Mouse (Mus musculus) lung, postnatal 4 days (tissue): Measurements from ENCODE around the gene Pqlc2.

ENCODE experiments used
- DNase-seq, 2 experiments: peaks; one replicate each; pipeline ENCODE4 v3.0.0; 2021

The Pqlc2 gene

DNA sequence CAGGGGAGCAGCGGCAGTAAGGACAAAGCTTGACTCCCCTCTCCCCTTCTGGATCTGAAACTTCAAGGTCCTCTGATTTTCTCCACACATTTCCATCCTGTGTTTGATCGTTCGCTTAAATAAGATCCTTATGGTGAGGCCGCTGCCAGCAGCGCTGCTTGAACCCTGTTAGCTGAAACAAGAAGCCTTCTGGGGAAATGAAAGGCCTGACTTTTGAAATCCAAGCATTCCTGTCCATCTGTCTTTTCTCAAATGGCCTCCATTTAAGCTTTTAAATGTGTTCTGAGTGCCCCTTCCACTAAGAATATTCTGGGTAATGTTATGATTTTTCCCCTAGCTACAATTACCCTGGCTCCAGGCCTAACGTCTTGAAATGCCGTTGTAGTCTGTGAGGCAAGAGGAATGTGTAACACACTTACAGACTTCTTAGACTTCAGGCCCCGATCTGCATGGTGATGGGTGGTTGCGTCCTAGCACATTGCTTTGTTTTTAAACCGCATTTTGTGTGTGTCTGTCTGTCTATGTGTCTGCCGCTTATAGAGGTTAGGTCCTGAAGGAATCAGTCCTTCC is 51.1 kb downstream of the Pqlc2 start:
- no peak for DNase-seq

DNA sequence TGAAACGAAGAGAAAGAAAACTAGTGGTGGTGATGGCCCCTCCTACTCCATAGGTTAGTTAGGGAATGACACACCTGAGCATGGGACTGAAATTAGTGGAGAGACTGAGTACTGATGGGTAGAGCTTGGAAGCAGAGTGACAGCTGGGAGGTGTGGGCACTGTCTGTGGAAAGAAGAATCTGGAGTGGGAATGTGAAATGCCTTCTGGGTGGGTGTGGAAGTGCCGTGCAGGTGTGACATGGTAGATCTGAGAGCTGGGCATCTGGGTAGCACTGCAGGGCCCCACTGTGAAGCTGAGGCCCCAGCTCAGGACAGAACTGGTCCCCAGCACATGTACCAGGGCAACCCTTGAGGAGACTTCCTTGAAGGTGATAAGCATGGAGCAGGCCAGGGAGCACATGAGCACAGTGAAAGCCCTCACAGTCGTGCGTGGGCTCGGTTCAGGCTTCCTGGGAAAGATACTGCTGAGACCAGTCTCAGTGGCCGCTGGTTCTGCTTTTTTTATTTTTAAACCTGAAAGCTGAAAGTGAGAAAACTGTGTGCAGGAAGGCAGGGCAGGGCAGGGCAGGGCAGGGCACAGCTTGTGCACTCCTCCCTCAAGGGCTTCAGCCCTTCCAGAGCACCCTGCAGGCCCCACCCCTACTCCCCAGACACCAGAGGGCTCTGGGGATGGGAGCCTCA is 51.7 kb downstream of the Pqlc2 start:
- peak; percentile 23 to 58 for DNase-seq

DNA sequence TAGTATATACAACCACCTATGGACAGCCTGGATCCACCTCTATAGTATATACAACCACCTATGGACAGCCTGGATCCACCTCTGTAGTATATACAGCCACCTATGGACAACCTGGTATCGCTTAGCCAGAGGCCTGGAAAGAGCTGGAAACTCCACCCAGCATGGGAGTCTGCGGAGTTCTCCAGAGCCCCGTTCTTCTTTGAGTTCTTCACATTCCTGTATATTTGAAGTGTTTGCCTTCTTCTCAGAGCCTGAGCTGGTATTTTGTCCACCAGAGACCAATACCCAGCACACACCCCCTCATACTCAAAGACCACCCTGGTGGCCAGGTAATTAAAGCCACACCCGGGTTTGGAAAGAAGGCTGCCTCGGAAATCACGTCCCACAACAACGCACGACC is 53.8 kb downstream of the Pqlc2 start:
- peak; percentile 26 to 60 for DNase-seq

DNA sequence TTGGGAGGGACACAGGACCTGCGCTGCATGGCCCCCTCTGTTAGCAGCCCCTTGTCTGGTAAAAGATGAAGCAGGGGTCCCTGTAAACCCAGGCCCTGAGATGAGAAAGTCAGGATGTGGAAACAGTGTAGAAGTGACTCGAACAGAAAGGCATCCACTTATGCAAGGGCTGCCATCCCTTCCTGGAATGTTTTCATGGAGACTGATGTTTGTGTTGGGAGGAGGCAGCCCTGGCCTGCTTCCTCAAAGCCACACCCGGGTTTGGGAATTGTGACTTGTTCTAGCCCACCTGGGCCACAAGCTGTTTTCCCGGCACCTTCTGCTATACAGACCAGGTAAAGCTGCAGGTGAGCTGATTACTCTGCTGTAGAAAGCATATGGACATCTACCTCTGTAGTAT is 54.4 kb downstream of the Pqlc2 start:
- peak; percentile 31 to 69 for DNase-seq

DNA sequence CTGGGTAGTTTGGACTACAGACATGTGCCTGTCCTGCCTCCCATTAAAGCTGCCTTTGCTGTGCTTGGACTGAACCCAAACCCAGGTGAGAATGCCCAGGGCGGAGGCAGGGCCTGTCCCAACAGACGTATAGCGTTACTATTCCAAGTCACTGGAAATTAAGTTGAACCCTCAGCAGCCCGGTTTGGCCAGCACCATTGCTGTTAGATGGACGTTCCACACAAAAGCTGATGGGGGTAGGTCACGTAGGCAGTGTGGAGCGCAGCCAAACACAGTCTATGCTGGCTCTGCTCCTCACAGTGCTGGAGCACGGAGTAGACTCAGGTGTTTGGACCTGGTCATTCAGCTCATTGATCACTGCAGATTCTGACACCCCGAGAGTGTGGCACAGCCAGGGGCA is 57.3 kb downstream of the Pqlc2 start:
- no peak for DNase-seq

DNA sequence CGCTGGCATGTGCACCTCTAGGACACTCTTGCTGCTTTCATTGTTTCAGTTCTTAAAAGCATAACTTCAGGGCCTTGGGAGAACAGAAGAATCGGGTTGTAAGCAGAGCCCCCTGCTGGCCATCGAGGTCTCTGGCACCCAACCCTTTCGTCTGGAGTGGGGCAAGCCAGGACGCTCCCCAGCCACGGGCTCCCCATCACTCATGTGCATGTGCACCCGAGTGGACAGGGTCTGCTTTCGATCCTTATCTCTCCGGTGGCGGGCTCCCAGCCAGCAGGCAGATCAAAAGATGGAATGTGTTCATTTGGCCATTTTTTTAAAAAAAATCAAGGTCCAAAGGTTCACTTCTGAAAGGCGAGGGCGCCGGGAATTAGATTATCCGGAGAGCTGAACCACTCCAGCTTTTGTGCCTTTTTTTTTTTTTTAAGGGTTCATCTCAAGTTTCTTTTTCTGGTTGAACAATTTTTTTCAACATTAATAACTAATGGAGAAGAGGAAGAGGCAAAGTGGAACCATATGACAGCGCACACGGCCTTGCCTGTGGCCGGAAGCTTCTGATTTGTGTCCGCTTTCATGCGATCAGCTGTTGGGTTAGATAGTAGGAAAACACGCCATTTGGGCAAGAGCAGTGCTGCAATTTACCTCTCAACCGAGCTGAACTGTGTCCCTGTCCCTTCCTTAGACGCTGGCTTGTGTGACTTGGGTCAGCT is 58.3 kb downstream of the Pqlc2 start:
- peak; percentile 83 to 84 for DNase-seq

DNA sequence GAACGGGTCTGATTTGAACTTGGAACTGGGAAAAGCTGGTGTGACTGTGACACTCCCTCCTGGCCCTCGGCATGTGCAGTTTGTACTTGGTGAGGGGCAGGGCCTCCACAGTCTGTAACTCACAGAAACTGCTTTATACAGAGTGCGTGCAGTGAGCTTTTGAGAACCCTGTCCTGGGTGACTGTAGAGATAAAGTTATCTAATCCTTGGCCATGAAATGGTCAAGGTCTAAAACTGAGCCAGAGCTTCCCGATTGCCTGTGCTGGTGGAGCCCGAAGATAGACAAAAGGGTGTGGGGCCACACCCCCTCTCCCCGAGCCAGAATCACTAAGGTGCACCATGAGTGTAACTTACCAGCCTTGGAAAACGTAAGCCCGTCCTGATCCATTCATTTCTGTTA is 59.6 kb downstream of the Pqlc2 start:
- DNase-seq, result no peak

DNA sequence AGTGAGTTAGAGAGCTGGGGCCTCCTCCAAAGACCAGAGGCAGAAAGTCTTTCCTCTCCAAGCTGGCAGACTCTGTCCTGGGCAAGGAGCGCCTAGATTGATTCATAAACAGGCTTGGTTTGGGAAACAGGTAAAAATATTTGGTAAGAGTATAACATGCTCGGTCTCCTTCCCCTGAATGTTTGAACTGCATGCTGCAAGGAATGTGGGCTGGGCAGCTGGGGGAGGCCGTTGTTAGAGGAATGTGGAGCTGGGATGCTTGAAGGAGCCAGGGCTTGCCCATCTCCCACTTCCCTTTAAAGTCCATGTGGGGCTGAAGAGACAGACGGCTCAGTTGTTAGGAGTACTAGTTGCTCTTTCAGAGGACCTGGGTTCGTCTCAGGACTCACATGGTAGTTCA is 60.5 kb downstream of the Pqlc2 start:
- DNase-seq, result peak; percentile 55 to 79

DNA sequence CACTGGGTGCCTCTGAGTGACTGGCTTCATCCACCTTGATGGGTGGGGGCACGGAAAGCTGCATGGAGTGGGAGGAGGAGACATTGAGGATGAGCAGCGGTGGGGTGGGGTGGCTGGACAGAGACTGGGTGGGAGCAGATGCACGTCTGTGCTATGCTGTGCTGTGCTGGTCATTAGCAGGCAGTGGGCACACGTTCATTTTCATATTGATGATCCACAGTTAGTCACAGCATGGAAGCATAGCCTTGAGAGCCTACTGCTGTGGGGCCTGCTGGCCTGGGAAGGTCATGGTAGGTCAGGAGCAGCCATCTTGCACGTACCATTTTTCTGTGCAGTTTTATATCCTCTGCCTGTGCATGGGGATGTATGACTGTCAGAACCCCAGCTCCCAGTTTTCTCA is 61.8 kb downstream of the Pqlc2 start:
- DNase-seq, result no peak

DNA sequence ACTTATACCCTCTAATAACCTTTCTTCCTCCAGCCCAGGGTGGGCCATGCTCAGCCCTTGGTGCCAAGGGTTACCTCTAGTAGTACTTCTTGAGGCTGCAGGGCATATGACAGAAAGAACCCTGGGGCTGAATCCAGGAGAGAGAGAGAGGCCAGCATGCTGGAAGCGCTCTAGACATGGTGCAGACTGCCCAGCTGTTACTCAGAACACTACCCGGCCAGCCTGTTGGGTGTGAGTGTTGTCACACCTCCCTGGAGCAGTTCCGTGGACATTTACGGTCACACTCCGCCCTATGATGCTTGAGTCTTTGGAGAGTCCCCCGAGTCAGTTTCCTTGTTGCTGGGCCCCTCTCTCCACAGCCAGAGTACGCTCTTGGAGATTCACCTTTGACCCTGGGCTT is 62.5 kb downstream of the Pqlc2 start:
- DNase-seq, result peak in 1 of 2 experiments; percentile 43

DNA sequence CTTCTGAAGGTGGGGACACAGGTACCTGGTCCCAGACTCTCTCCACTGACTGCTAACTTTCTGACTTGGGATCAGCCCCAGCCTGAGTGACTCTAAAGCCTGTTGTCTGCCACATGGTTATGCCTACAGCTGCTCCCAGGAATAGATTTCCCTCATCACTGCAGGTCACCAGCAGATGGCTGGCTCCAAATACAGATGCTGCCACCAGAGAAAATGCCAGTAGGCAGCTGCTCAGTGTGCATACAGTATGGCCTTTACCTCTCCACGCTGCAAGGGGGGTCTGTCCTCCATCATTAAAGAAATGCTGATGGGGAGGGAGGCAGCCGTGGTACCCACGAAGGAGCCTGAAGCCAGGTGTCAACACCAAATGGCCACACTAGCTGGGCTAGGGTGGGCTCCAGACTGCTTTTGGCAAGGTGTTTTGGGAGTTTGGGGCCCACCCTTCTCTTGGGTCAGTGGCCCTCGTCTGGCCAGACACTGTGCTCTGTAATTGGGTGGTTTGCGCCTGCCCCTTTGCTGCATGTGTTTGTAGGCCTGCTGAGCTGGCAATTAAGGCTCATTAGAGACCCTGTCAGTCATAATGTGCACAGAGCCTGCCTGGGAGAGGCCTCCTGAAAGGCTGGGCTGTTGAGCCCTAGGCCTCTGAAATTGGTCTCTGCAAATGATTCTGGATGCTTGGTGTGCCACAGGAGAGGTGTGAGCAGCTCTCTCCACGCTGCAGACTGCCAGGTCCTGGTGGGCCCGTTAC is 64.2 kb downstream of the Pqlc2 start:
- no peak for DNase-seq

DNA sequence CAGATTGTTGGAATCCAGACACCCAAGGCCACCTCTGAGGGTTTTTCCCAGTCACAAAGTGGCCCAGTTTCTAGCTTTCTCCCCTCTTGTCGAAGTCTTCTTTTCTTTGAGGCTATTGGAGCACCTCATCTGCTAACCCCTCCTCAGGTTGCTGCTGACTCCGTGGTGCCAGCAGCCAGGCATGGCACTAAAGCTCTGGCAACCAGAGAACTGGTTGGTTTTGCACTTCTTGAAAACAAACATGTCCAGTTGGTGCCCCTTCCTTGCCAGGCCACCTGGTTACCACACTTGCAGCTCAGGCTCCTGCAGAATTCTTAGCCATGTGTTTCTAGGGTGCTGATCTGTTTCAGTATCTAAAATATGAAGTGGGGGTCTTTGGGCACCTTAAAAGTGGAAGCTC is 65.0 kb downstream of the Pqlc2 start:
- no peak for DNase-seq

DNA sequence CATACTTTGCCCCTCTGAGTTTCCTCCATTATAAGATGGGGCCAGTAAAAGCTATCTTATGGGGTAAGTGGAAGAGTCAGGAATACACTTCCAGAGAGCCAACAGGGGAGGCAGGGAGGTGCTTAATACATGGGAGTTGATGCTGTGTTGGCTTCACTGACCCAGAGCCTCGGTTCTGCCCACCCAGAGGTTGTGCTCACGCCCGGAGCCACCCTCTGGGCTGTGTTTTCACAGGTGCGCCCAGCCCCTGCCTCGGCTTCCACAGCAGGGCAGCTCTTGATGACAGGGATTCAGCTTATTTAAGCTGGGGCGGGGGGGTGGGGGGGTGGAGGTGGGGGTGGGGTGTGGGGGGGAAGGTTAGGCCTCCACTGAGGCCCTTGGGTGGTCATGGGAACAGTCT is 65.7 kb downstream of the Pqlc2 start:
- no peak for DNase-seq

DNA sequence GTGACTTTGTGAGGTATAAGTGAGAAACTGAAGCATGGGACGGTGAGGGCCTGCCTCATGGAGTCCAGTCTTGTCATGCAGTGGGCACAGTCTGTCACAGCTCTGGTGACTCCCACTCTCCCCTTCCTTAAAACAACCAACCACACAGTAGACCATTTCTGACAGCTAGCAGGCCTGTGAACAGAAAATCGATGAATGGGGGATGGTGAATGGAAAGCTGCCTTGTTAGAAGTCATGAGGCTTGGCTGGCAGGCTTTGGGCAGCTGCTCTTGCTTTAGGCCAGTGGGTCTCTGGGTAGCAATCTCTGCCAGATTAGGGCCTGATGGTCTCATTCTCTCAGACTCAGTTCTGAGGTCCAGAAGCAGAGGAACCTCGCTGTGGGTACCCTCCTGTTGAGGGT is 66.3 kb downstream of the Pqlc2 start:
- DNase-seq, result no peak
